Mouse (Mus musculus) granulocyte monocyte progenitor cell, adult 5-6 weeks (primary cell): ENCODE measurements at regions not wholly inside any gene's neighbourhood (a gene's known extent, or its start where the extent isn't known, plus 50 kb on each side); places are given as distances from the start of the nearest gene placed in this dataset.

Source experiments
- ATAC-seq: replicated peaks from 2 replicates; pipeline ENCODE4 v1.8.0; 2016; ENCODE audit warnings: mild to moderate bottlenecking, moderate TSS enrichment, inconsistent platforms; ENCODE audit not compliant: poor library complexity, severe bottlenecking

DNA sequence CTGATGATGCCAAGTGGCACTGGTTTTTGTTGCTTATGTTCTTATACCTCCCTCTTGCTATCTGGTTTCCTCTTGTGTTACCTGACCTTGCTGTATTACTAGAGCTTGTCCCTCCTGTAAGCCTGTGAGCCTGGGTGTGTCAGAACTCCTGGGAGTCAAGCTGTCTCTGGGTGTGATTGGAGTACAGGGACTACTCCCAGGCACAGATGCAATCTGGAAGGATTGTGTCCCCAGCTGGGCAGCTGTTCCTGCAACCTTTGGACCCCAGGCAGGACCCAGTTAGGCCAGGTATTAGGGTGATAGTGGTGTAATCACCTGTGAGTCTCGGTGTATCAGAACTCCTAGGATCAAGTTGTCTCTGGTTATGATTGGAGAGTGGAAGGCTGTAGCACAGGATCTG, 97.4 kb upstream of the Dock11 start:
- no peak for ATAC-seq

DNA sequence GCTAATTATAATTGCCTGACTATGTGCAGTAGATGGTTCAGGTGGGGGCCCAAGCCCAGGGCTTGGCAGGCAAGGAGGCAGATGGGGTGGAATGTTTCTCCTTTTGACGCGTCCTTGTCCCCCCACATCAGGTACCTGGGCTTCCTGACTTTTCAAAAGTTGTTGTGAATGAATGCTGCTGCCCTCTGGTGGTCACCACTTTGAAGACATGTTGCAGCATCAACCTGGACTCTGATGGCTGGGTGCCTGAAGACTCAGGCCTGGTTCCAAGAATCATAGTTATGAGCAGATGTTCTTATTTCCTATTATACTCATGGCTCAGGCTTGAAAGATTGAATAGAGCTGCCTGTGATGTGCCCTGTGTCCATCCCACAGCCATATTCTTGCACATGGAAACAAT, 75.4 kb upstream of the Dock11 start:
- ATAC-seq: no peak

DNA sequence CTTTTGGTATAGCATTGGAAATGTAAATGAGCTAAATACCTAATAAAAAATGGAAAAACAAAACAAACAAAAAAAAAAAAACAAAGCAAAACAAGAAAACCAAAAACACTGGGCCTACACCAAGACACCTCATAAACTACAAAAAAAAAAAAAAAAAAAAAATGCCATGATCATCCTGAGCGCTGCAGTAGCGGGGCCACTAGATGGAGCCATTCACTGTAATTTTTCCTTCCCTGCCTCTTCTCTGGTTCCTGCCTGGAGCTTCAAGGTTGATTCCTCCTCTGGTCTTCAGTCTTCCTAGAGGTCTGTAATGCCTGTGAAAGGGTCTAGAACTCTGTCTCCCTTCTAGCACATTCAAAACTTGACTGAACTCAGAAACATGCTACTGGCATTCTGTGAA, 54.2 kb upstream of the Dock11 start:
- ATAC-seq: peak; percentile 52; the same call in 1 of the 2 replicates

- no peak for ATAC-seq
Measured at GRCm38 (mm10) chrX:35838064-35838463, 50.6 kb upstream of the Dock11 start.
